Mouse (Mus musculus): Measurements from ENCODE around the gene Stom.

Stom gene

GRCm38 (mm10) chr2:35322404-35323164 lies 14.2 kb downstream of the Stom start:
- DNase-seq (ENCODE audit: inconsistent age in 2 of 2, low spot score in 1 of 2), result peak in 1 of 2 experiments; percentile 48

- DNase-seq (ENCODE audit: inconsistent age in 2 of 2, low spot score in 1 of 2), result no peak
Observed at GRCm38 (mm10) chr2:35320399-35320798, 16.4 kb downstream of the Stom start.

- no peak for DNase-seq (ENCODE audit: inconsistent age in 2 of 2, low spot score in 1 of 2)
Observed at GRCm38 (mm10) chr2:35318405-35318804, 18.4 kb downstream of the Stom start.

- no peak for DNase-seq (ENCODE audit: inconsistent age in 2 of 2, low spot score in 1 of 2)
Observed at GRCm38 (mm10) chr2:35317604-35318003, 19.2 kb downstream of the Stom start.

GRCm38 (mm10) chr2:35314300-35314699 lies 22.5 kb downstream of the Stom start:
- no peak for DNase-seq (ENCODE audit: inconsistent age in 2 of 2, low spot score in 1 of 2)

- no peak for DNase-seq (ENCODE audit: inconsistent age in 2 of 2, low spot score in 1 of 2)
Observed at GRCm38 (mm10) chr2:35309906-35310493, 26.8 kb downstream of the Stom start.

- DNase-seq (ENCODE audit: inconsistent age in 2 of 2, low spot score in 1 of 2), result no peak
Observed at GRCm38 (mm10) chr2:35308166-35308565, 28.6 kb downstream of the Stom start.

GRCm38 (mm10) chr2:35302049-35302885 lies 34.5 kb downstream of the Stom start:
- no peak for DNase-seq (ENCODE audit: inconsistent age in 2 of 2, low spot score in 1 of 2)

- no peak for DNase-seq (ENCODE audit: inconsistent age in 2 of 2, low spot score in 1 of 2)
Observed at GRCm38 (mm10) chr2:35299437-35299836, 37.3 kb downstream of the Stom start.

GRCm38 (mm10) chr2:35297703-35298332 lies 39.0 kb downstream of the Stom start:
- peak; percentile 74 to 93 for DNase-seq (ENCODE audit: inconsistent age in 2 of 2, low spot score in 1 of 2)

- no peak for DNase-seq (ENCODE audit: inconsistent age in 2 of 2, low spot score in 1 of 2)
Observed at GRCm38 (mm10) chr2:35293291-35293690, 43.5 kb downstream of the Stom start.

- no peak for DNase-seq (ENCODE audit: inconsistent age in 2 of 2, low spot score in 1 of 2)
Observed at GRCm38 (mm10) chr2:35292700-35293099, 44.1 kb downstream of the Stom start.

- peak in 1 of 2 experiments; percentile 78 for DNase-seq (ENCODE audit: inconsistent age in 2 of 2, low spot score in 1 of 2)
Observed at GRCm38 (mm10) chr2:35291856-35292255, 44.9 kb downstream of the Stom start.

- DNase-seq (ENCODE audit: inconsistent age in 2 of 2, low spot score in 1 of 2), result peak; percentile 74 to 92
Observed at GRCm38 (mm10) chr2:35288758-35289635, 47.8 kb downstream of the Stom start.

GRCm38 (mm10) chr2:35287017-35287620 lies 49.7 kb downstream of the Stom start:
- no peak for DNase-seq (ENCODE audit: inconsistent age in 2 of 2, low spot score in 1 of 2)

- DNase-seq (ENCODE audit: inconsistent age in 2 of 2, low spot score in 1 of 2), result no peak
Observed at GRCm38 (mm10) chr2:35285209-35285608, 51.6 kb downstream of the Stom start.

- no peak for DNase-seq (ENCODE audit: inconsistent age in 2 of 2, low spot score in 1 of 2)
Observed at GRCm38 (mm10) chr2:35283997-35284396, 52.8 kb downstream of the Stom start.

- peak in 1 of 2 experiments; percentile 58 for DNase-seq (ENCODE audit: inconsistent age in 2 of 2, low spot score in 1 of 2)
Observed at GRCm38 (mm10) chr2:35282214-35282613, 54.6 kb downstream of the Stom start.

GRCm38 (mm10) chr2:35280001-35280400 lies 56.8 kb downstream of the Stom start:
- no peak for DNase-seq (ENCODE audit: inconsistent age in 2 of 2, low spot score in 1 of 2)

All from adrenal gland, adult (tissue).